Mouse (Mus musculus): ENCODE data around the gene Nabp2. TPM values are rescaled to one million over a fixed set of nuclear protein-coding genes. Genes with fewer than 3 reads are reported as not detected.

The Nabp2 gene
- polyA plus RNA-seq, 1 experiment: 42.0 TPM

DNA sequence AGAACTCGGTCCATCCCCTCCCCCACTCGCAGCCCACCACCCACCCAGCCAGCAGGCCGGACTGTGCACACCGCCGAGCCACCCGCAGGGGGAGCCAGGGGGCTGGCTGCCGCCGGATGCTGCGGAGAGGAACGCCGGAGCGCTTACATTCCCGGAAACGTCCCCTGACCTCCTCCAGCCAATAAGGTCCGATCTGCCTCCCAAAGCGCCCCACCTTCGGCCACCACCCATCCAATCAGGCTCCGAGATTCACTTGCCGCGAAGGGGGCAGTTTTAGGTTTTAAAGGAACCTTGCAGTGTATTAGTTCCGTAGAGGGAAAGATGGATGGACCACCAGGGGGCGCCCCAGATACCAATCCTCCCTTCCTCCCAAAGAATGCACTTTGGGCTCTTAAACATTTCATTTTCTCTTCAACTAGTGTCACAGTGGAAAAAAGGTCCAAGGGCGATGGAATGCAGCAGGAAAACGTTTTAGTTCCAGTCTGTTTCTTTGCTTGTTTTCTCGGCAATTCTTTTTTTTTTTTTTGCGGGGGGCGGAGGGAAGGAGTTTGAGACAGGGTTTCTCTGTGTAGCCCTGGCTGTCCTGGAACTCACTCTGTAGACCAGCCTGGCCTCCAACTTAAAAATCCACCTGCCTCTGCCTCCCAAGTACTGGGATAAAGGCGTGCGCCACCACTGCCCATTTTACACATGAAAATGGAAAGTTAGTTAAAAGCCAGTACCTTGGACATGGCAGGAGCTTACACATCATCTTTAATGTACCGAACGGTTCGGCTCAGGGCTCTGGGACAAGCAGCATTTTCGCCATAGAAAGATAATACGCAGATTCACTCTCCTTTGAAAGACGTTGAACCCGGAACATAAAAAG, 1.4 kb downstream of the Nabp2 start:
- H3K4me3 ChIP-seq (ENCODE audit: insufficient read depth, low read length): peak overlapping the region; percentile 82
- TF ChIP-seq POLR2A (IDR thresholded peaks at IDR 0.05; ENCODE audit: low read depth, low read length) (peak; percentile 44; the same call in 1 of the 2 replicates), CTCF (IDR thresholded peaks at IDR 0.05; ENCODE audit: borderline replicate concordance, insufficient read depth, low read length) (peak; percentile 51)
- peaks cover 13% of the 10 kb centered on the region for H3K4me1 ChIP-seq (ENCODE audit: control insufficient read depth, insufficient read depth, low read length)
- peak overlapping the region; percentile 91 for H3K27ac ChIP-seq (ENCODE audit: insufficient read depth, low read length)

DNA sequence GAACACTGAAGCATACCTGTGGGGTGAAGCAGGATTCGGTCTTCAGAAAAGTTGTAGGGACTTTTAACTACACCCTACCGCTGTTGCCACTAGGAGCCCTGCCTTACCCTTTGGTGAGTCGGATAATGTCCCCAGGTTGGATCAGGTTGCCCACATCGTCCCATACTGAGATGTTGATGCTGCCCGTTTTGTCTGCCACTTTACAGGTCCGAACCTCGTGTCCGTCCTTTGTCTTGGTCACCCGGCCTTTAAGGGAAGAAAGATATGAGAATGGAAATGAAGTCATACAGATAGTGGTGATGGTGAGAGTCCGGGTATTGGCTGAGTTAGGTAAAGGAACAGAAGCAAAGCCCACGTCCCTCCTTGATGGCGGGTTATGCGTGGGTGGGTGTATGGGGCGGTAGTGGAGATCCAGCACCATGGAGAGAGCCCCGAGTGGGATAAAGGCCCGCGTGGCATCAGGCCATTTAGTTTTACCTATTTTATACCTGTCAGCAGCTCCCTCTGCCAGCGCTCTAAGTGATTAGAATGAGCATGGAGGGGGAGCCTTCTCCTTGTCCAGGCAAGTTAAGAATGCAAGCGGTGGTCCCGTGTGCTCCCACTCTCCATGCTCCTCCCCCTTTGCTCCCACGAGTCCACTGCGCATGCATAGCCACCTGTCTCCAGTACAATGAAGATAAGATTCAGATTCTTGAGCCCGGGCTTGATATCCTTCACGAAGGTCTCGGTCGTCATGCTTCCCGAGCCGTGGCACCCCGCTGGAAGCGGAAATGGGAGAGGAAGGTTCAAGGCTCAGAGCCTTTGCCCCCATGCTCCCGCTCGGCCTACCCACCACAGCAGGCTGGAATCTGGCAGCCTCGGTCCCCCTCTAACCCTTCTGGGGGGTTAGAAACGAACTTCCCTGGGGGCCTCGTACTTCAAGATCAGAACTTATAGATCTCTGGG, 2.4 kb downstream of the Nabp2 start:
- H3K27ac ChIP-seq (ENCODE audit: insufficient read depth, low read length): no peak overlapping the region
- TF ChIP-seq CTCF (IDR thresholded peaks at IDR 0.05; ENCODE audit: borderline replicate concordance, insufficient read depth, low read length) (no peak), POLR2A (IDR thresholded peaks at IDR 0.05; ENCODE audit: low read depth, low read length) (0 out of 2 replicates have a peak, but pooled peaks have one; percentile 24)
- H3K4me3 ChIP-seq (ENCODE audit: insufficient read depth, low read length): peak overlapping the region; percentile 82
- H3K4me1 ChIP-seq (ENCODE audit: control insufficient read depth, insufficient read depth, low read length): peaks cover 9% of the 10 kb centered on the region; the same call in 1 of the 2 replicates

GRCm38 (mm10) chr10:128403931-128404330, 7.4 kb downstream of the Nabp2 start:
- TF ChIP-seq CTCF (IDR thresholded peaks at IDR 0.05; ENCODE audit: borderline replicate concordance, insufficient read depth, low read length): no peak
- TF ChIP-seq POLR2A (IDR thresholded peaks at IDR 0.05; ENCODE audit: low read depth, low read length): no peak
- Histone ChIP-seq H3K27ac (ENCODE audit: insufficient read depth, low read length) (no peak overlapping the region), H3K4me3 (ENCODE audit: insufficient read depth, low read length) (no peak overlapping the region), H3K4me1 (ENCODE audit: control insufficient read depth, insufficient read depth, low read length) (0 out of 2 replicates have a peak, but pooled peaks cover 3% of the 10 kb centered on the region)

GRCm38 (mm10) chr10:128401638-128402037, 9.7 kb downstream of the Nabp2 start:
- TF ChIP-seq CTCF (IDR thresholded peaks at IDR 0.05; ENCODE audit: borderline replicate concordance, insufficient read depth, low read length) (no peak), POLR2A (IDR thresholded peaks at IDR 0.05; ENCODE audit: low read depth, low read length) (no peak)
- Histone ChIP-seq H3K4me1 (ENCODE audit: control insufficient read depth, insufficient read depth, low read length) (no peaks in the 10 kb centered on the region), H3K27ac (ENCODE audit: insufficient read depth, low read length) (no peak overlapping the region), H3K4me3 (ENCODE audit: insufficient read depth, low read length) (no peak overlapping the region)

DNA sequence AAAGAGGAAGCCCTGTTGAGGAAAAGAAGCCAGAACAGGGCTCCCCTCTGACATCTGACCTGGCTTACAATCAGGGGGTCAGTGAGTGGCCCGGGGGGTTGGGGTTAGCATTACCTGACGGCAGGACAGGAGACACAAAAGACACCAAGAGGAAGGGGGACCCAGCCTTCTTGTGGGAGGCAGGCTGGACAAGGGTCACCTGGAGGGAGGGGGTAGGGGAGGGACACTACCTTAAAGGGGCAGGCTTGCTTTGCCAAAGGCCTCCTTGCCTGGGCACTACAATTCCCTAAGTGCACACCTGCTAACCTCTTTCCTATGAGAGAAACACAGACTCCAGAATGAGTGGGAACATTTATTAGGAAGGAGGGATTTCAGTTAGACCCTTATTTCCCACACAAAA, 10.2 kb downstream of the Nabp2 start, which contains the start of gene Slc39a5:
Gene Slc39a5, minus strand, starts transcription at position 174 of the 400 bp plus-strand sequence.
- Histone ChIP-seq H3K4me1 (ENCODE audit: control insufficient read depth, insufficient read depth, low read length) (no peaks in the 10 kb centered on the region), H3K4me3 (ENCODE audit: insufficient read depth, low read length) (no peak within 1 kb of the TSS), H3K27ac (ENCODE audit: insufficient read depth, low read length) (no peak within 1 kb of the TSS)
- TF ChIP-seq CTCF (IDR thresholded peaks at IDR 0.05; ENCODE audit: borderline replicate concordance, insufficient read depth, low read length) (no peak), POLR2A (IDR thresholded peaks at IDR 0.05; ENCODE audit: low read depth, low read length) (no peak)

- Histone ChIP-seq H3K4me3 (ENCODE audit: insufficient read depth, low read length) (no peak overlapping the region), H3K4me1 (ENCODE audit: control insufficient read depth, insufficient read depth, low read length) (no peaks in the 10 kb centered on the region), H3K27ac (ENCODE audit: insufficient read depth, low read length) (no peak overlapping the region)
- no peak for TF ChIP-seq CTCF (IDR thresholded peaks at IDR 0.05; ENCODE audit: borderline replicate concordance, insufficient read depth, low read length)
- no peak for TF ChIP-seq POLR2A (IDR thresholded peaks at IDR 0.05; ENCODE audit: low read depth, low read length)
Observed at GRCm38 (mm10) chr10:128400338-128400737, 11.0 kb downstream of the Nabp2 start.

DNA sequence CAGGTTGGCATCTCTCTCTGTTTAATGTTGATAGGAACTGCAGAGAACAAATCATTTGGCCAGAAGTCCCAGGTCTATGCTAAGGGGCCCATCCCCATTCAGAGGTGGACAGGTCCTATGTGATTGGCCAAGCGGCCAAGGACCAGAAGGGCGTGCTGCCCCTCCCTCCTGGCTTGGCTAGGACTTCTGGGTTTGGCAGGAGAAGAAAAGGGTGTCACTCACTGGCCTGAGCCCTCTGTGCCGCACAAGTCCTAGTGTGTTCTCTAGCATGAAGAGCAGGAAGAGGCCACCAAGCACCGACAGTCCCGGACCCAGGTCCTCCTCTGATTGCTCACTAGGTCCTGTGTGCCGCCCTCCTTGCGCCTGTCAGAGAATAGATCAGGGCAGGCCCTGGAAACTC, 13.8 kb downstream of the Nabp2 start:
- H3K4me3 ChIP-seq (ENCODE audit: insufficient read depth, low read length): no peak overlapping the region
- no peak overlapping the region for H3K27ac ChIP-seq (ENCODE audit: insufficient read depth, low read length)
- no peaks in the 10 kb centered on the region for H3K4me1 ChIP-seq (ENCODE audit: control insufficient read depth, insufficient read depth, low read length)
- TF ChIP-seq POLR2A (IDR thresholded peaks at IDR 0.05; ENCODE audit: low read depth, low read length): no peak
- TF ChIP-seq CTCF (IDR thresholded peaks at IDR 0.05; ENCODE audit: borderline replicate concordance, insufficient read depth, low read length): no peak

GRCm38 (mm10) chr10:128396716-128397264, 14.5 kb downstream of the Nabp2 start:
- Histone ChIP-seq H3K27ac (ENCODE audit: insufficient read depth, low read length) (no peak overlapping the region), H3K4me3 (ENCODE audit: insufficient read depth, low read length) (no peak overlapping the region), H3K4me1 (ENCODE audit: control insufficient read depth, insufficient read depth, low read length) (no peaks in the 10 kb centered on the region)
- no peak; the same call in 1 of the 2 replicates for TF ChIP-seq POLR2A (IDR thresholded peaks at IDR 0.05; ENCODE audit: low read depth, low read length)

- Histone ChIP-seq H3K4me3 (ENCODE audit: insufficient read depth, low read length) (no peak overlapping the region), H3K4me1 (ENCODE audit: control insufficient read depth, insufficient read depth, low read length) (no peaks in the 10 kb centered on the region), H3K27ac (ENCODE audit: insufficient read depth, low read length) (no peak overlapping the region)
- TF ChIP-seq POLR2A (IDR thresholded peaks at IDR 0.05; ENCODE audit: low read depth, low read length) (no peak), CTCF (IDR thresholded peaks at IDR 0.05; ENCODE audit: borderline replicate concordance, insufficient read depth, low read length) (no peak)
Observed at GRCm38 (mm10) chr10:128396017-128396673, 15.1 kb downstream of the Nabp2 start.
